Mouse (Mus musculus) small intestine, adult 2 months (tissue): ENCODE results near the gene Nfil3.

Experiments
- CTCF ChIP-seq: fragments of 200-500 bp; IDR thresholded peaks from 2 replicates; pipeline ENCODE4 v1.5.1; 2012; ENCODE audit warnings: low read depth, mild to moderate bottlenecking, control low read depth, inconsistent platforms, low read length, moderate library complexity, mixed read lengths; ENCODE audit not compliant: insufficient replicate concordance, insufficient read length; ENCODE audit errors: extremely low read depth
- POLR2A ChIP-seq: fragments of 200-500 bp; IDR thresholded peaks from 2 replicates; pipeline ENCODE4 v1.6.1; 2012; ENCODE audit warnings: low read depth, mild to moderate bottlenecking, control low read depth, inconsistent platforms, low read length, moderate library complexity

DNA sequence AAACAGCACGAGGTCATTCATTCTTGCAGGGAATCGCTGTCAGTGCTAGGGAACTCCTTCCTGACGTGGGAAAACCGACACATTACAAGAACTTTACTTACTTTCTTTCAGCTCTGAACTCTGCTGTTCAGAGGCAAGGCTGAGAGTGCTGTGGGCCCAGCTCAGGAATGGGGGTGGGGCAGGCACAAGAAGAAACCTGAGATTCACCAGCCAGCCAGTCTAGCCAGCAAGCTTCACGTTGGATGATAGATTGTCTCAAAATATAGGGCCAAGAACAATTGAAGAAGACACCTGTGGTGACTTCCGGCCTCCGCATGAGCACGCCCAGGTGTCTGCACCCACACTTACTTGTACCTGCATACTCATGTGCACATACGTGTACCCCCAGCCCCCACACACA, 9.3 kb upstream of the Nfil3 start:
- no peak for TF ChIP-seq CTCF
- TF ChIP-seq POLR2A = no peak
